Mouse (Mus musculus) stomach, postnatal 0 days (tissue): ENCODE results near the gene Tssk6.

Experiments used
- CTCF ChIP-seq: IDR thresholded peaks from 2 replicates; pipeline ENCODE4 v1.5.1; 2016; ENCODE audit warnings: antibody characterized with exemption, low read depth, mild to moderate bottlenecking, moderate library complexity
- EP300 ChIP-seq: optimal IDR thresholded peaks from 2 replicates; pipeline ENCODE3; 2016; ENCODE audit warnings: antibody characterized with exemption

- TF ChIP-seq CTCF (no peak; the same call in 1 of the 2 replicates), EP300 (no peak)
These were observed 1.1 kb downstream of the Tssk6 start for GRCm38 (mm10) chr8:69903063-69903542.
